Mouse (Mus musculus) retina, postnatal 7 days (tissue): ENCODE results near the gene Ebpl.

Experiments
- DNase-seq: peaks from one replicate; pipeline ENCODE4 v3.0.0-alpha.2; 2012; ENCODE audit warnings: low read depth, low spot score

The Ebpl gene

GRCm38 (mm10) chr14:61360131-61360980 is at the start of gene Ebpl:
Ebpl (minus strand) TSS chr14:61360439.
- DNase-seq = peak; percentile 81

- no peak for DNase-seq
Measured at GRCm38 (mm10) chr14:61410020-61410419, 49.8 kb upstream of the Ebpl start.

GRCm38 (mm10) chr14:61407055-61407454 is 46.8 kb upstream of the Ebpl start:
- DNase-seq = no peak

- no peak for DNase-seq
Measured at GRCm38 (mm10) chr14:61405761-61406160, 45.5 kb upstream of the Ebpl start.

GRCm38 (mm10) chr14:61404941-61405340 is 44.7 kb upstream of the Ebpl start:
- no peak for DNase-seq

- DNase-seq = no peak
Measured at GRCm38 (mm10) chr14:61394745-61395144, 34.5 kb upstream of the Ebpl start.

GRCm38 (mm10) chr14:61390586-61390985 is 30.3 kb upstream of the Ebpl start:
- no peak for DNase-seq

- DNase-seq = no peak
Measured at GRCm38 (mm10) chr14:61367290-61367689, 7.1 kb upstream of the Ebpl start.

- DNase-seq = no peak
Measured at GRCm38 (mm10) chr14:61364656-61365055, 4.4 kb upstream of the Ebpl start.

GRCm38 (mm10) chr14:61363734-61364133 is 3.5 kb upstream of the Ebpl start:
- DNase-seq = no peak

GRCm38 (mm10) chr14:61362268-61362667 is 2.0 kb upstream of the Ebpl start:
- DNase-seq = no peak

GRCm38 (mm10) chr14:61360981-61361511 is 807 bp upstream of the Ebpl start:
- no peak for DNase-seq

- DNase-seq = no peak
Measured at GRCm38 (mm10) chr14:61354251-61355235, 5.7 kb downstream of the Ebpl start.

- DNase-seq = peak; percentile 82
Measured at GRCm38 (mm10) chr14:61350808-61351207, 9.4 kb downstream of the Ebpl start.

- no peak for DNase-seq
Measured at GRCm38 (mm10) chr14:61349876-61350275, 10.4 kb downstream of the Ebpl start.

- no peak for DNase-seq
Measured at GRCm38 (mm10) chr14:61346827-61347698, 13.2 kb downstream of the Ebpl start.

- no peak for DNase-seq
Measured at GRCm38 (mm10) chr14:61344590-61344989, 15.6 kb downstream of the Ebpl start.

- no peak for DNase-seq
Measured at GRCm38 (mm10) chr14:61339381-61339780, 20.9 kb downstream of the Ebpl start.

- peak; percentile 87 for DNase-seq
Measured at GRCm38 (mm10) chr14:61330996-61331561, 29.2 kb downstream of the Ebpl start.

- DNase-seq = peak; percentile 70
Measured at GRCm38 (mm10) chr14:61330591-61330990, 29.6 kb downstream of the Ebpl start.
